Mouse (Mus musculus) frontal cortex, postnatal 25 days (tissue): ENCODE measurements around the gene Depp1.

ENCODE experiments used
- DNase-seq, 2 experiments: peaks; one replicate each; pipeline ENCODE4 v3.0.0; 2022; ENCODE audit warnings: low spot score in 2 of 2

Gene Depp1

GRCm38 (mm10) chr6:116647763-116648162, 2.6 kb upstream of the Depp1 start:
- DNase-seq = no peak

GRCm38 (mm10) chr6:116649811-116650210, 598 bp upstream of the Depp1 start:
- DNase-seq = no peak

- DNase-seq = no peak
These were observed 1.2 kb downstream of the Depp1 start for GRCm38 (mm10) chr6:116651437-116652118.

GRCm38 (mm10) chr6:116653191-116653590, 2.8 kb downstream of the Depp1 start:
- no peak for DNase-seq

- peak; percentile 40 to 52 for DNase-seq
These were observed 3.5 kb downstream of the Depp1 start for GRCm38 (mm10) chr6:116653684-116654454.

GRCm38 (mm10) chr6:116663364-116663763, 13.0 kb downstream of the Depp1 start:
- DNase-seq = no peak

- no peak for DNase-seq
These were observed 13.6 kb downstream of the Depp1 start for GRCm38 (mm10) chr6:116664031-116664430.

GRCm38 (mm10) chr6:116664830-116665229, 14.4 kb downstream of the Depp1 start:
- DNase-seq = no peak

GRCm38 (mm10) chr6:116666085-116666750, 15.8 kb downstream of the Depp1 start:
- no peak for DNase-seq

- no peak for DNase-seq
These were observed 16.5 kb downstream of the Depp1 start for GRCm38 (mm10) chr6:116666892-116667291.

- no peak for DNase-seq
These were observed 17.0 kb downstream of the Depp1 start for GRCm38 (mm10) chr6:116667382-116667781.

- DNase-seq = no peak
These were observed 18.5 kb downstream of the Depp1 start for GRCm38 (mm10) chr6:116668682-116669470.

- DNase-seq = no peak
These were observed 19.7 kb downstream of the Depp1 start for GRCm38 (mm10) chr6:116670144-116670543.

- no peak for DNase-seq
These were observed 20.6 kb downstream of the Depp1 start for GRCm38 (mm10) chr6:116671031-116671430.

GRCm38 (mm10) chr6:116671768-116672167, 21.4 kb downstream of the Depp1 start:
- DNase-seq = no peak

- no peak for DNase-seq
These were observed 21.9 kb downstream of the Depp1 start for GRCm38 (mm10) chr6:116672349-116672748.

- peak; percentile 27 to 45 for DNase-seq
These were observed 23.3 kb downstream of the Depp1 start, which contains the start of gene Rassf4 for GRCm38 (mm10) chr6:116673471-116674282. Gene Rassf4, minus strand, starts transcription at chr6:116673952.

- DNase-seq = no peak
These were observed 24.0 kb downstream of the Depp1 start for GRCm38 (mm10) chr6:116674283-116674886.

GRCm38 (mm10) chr6:116676355-116676913, 26.0 kb downstream of the Depp1 start:
- DNase-seq = no peak

- no peak for DNase-seq
These were observed 26.9 kb downstream of the Depp1 start for GRCm38 (mm10) chr6:116677321-116677720.
